Comparison of ENCODE assay signal across 27 mouse cellular contexts in genomic region chr1:151297025-151297424, GRCm38 (mm10). TPM values are rescaled to one million over a fixed set of nuclear protein-coding genes. Genes with fewer than 3 reads are reported as not detected.
DNase-seq lines count a peak whose midpoint lies in the region; ATAC-seq and TF ChIP-seq lines count a peak whose summit lies in the region.
"Had no signal": no experiment of that assay in that cellular context is flagged by ENCODE, and none has a peak within 500 bp of the region (broad histone marks: within the 10 kb centered on the region; RNA-seq: fewer than 3 reads in every experiment).

No protein-coding gene starts in this region.

- 61% methylated on average over 6 of the region's 6 CpGs for WGBS in stomach, embryonic 16.5 days
- 65% methylated on average over 6 of the region's 6 CpGs for WGBS in stomach, postnatal 0 days
- WGBS in intestine, embryonic 16.5 days = 61% methylated on average over 6 of the region's 6 CpGs
- WGBS in small intestine, adult 2 months = 22% methylated on average over 6 of the region's 6 CpGs

- no peaks in the 10 kb centered on the region for H3K27me3 ChIP-seq in stomach, embryonic 16.5 days (ENCODE audit: control insufficient read depth, insufficient read depth, low read length)
- H3K27me3 ChIP-seq in stomach, postnatal 0 days (ENCODE audit: control insufficient read depth, insufficient read depth, low read length) = no peaks in the 10 kb centered on the region
- H3K27me3 ChIP-seq in intestine, embryonic 16.5 days (replicated peaks; ENCODE audit: control insufficient read depth, insufficient read depth, low read length) = no peaks in the 10 kb centered on the region
- H3K27me3 ChIP-seq in small intestine, adult 2 months (ENCODE audit: control insufficient read depth, insufficient read depth, low read length) = no peaks in the 10 kb centered on the region
- H3K27me3 ChIP-seq: CH12.LX; embryonic facial prominence, embryonic 13.5 days; embryonic facial prominence, embryonic 15.5 days; forebrain, embryonic 13.5 days; forebrain, embryonic 15.5 days; Patski had no signal

- no peak overlapping the region for H3K4me3 ChIP-seq in stomach, embryonic 16.5 days (replicated peaks; ENCODE audit: low read length)
- H3K4me3 ChIP-seq in stomach, postnatal 0 days (ENCODE audit: low read depth, low read length) = no peak overlapping the region
- H3K4me3 ChIP-seq in intestine, embryonic 16.5 days (ENCODE audit: low read length) = no peak overlapping the region
- H3K4me3 ChIP-seq in small intestine, adult 2 months (ENCODE audit: low read depth, low read length) = no peak overlapping the region
- H3K4me3 ChIP-seq: embryonic facial prominence, embryonic 13.5 days; embryonic facial prominence, embryonic 15.5 days; erythroblast, embryonic 14.5 days; forebrain, embryonic 13.5 days; forebrain, embryonic 15.5 days had no signal

- TF ChIP-seq CTCF in stomach, postnatal 0 days (IDR thresholded peaks at IDR 0.05; ENCODE audit: low read depth) = no peak
- TF ChIP-seq CTCF in small intestine, adult 2 months (IDR thresholded peaks at IDR 0.05; ENCODE audit: extremely low read depth, insufficient read length, insufficient replicate concordance, low read depth, low read length) = no peak

- H3K36me3 ChIP-seq in stomach, embryonic 16.5 days (ENCODE audit: control insufficient read depth, insufficient read depth, low read length) = no peaks in the 10 kb centered on the region
- no peaks in the 10 kb centered on the region for H3K36me3 ChIP-seq in stomach, postnatal 0 days (ENCODE audit: control insufficient read depth, insufficient read depth, low read length)
- no peaks in the 10 kb centered on the region for H3K36me3 ChIP-seq in intestine, embryonic 16.5 days (ENCODE audit: control insufficient read depth, insufficient read depth, low read length)
- no peaks in the 10 kb centered on the region for H3K36me3 ChIP-seq in small intestine, adult 2 months (ENCODE audit: control insufficient read depth, insufficient read depth, low read length)
- H3K36me3 ChIP-seq: embryonic facial prominence, embryonic 13.5 days; embryonic facial prominence, embryonic 15.5 days; forebrain, embryonic 15.5 days; G1E had no signal

- no peaks in the 10 kb centered on the region for H3K9me3 ChIP-seq in stomach, embryonic 16.5 days (replicated peaks; ENCODE audit: control insufficient read depth, low read length)
- H3K9me3 ChIP-seq in stomach, postnatal 0 days (ENCODE audit: control insufficient read depth, low read length) = no peaks in the 10 kb centered on the region
- H3K9me3 ChIP-seq in intestine, embryonic 16.5 days (ENCODE audit: control insufficient read depth, low read length) = no peaks in the 10 kb centered on the region
- H3K9me3 ChIP-seq: embryonic facial prominence, embryonic 13.5 days; embryonic facial prominence, embryonic 15.5 days; forebrain, embryonic 13.5 days; forebrain, embryonic 15.5 days; G1E had no signal

- no peaks in the 10 kb centered on the region for H3K4me1 ChIP-seq in stomach, embryonic 16.5 days (ENCODE audit: control insufficient read depth, insufficient read depth, low read length)
- H3K4me1 ChIP-seq in stomach, postnatal 0 days (replicated peaks; ENCODE audit: control insufficient read depth, insufficient read depth) = no peaks in the 10 kb centered on the region
- 0 out of 2 replicates have a peak, but pooled peaks cover 2% of the 10 kb centered on the region for H3K4me1 ChIP-seq in intestine, embryonic 16.5 days (ENCODE audit: control insufficient read depth, insufficient read depth, low read length)
- H3K4me1 ChIP-seq in small intestine, adult 2 months (ENCODE audit: control insufficient read depth, insufficient read depth, insufficient read length, low read length) = peaks cover 16% of the 10 kb centered on the region
- H3K4me1 ChIP-seq: embryonic facial prominence, embryonic 13.5 days; embryonic facial prominence, embryonic 15.5 days; forebrain, embryonic 13.5 days; forebrain, embryonic 15.5 days had no signal

- H3K9ac ChIP-seq in stomach, embryonic 16.5 days (ENCODE audit: low read length) = no peak overlapping the region
- no peak overlapping the region for H3K9ac ChIP-seq in stomach, postnatal 0 days (ENCODE audit: low read length)
- no peak overlapping the region for H3K9ac ChIP-seq in intestine, embryonic 16.5 days (ENCODE audit: low read depth, low read length)
- H3K9ac ChIP-seq: embryonic facial prominence, embryonic 13.5 days; embryonic facial prominence, embryonic 15.5 days; forebrain, embryonic 13.5 days; forebrain, embryonic 15.5 days; forebrain, postnatal 0 days had no signal

- no peak; the same call in 1 of the 2 replicates for ATAC-seq in stomach, embryonic 16.5 days (ENCODE audit: insufficient read depth, low FRiP score)
- no peak for ATAC-seq in stomach, postnatal 0 days (ENCODE audit: low FRiP score, low TSS enrichment)
- ATAC-seq in intestine, embryonic 16.5 days = peak; percentile 68
- ATAC-seq: activated CD4-positive, CD25-positive, alpha-beta regulatory T cell, adult 4 months; CD4-positive, CD25-positive, alpha-beta regulatory T cell, adult 4 months; forebrain, embryonic 13.5 days; forebrain, embryonic 15.5 days; forebrain, postnatal 0 days; Patski had no signal

- H3K4me2 ChIP-seq in stomach, embryonic 16.5 days (ENCODE audit: low read depth, low read length) = no peak overlapping the region
- H3K4me2 ChIP-seq in stomach, postnatal 0 days (replicated peaks; ENCODE audit: low read depth) = no peak overlapping the region
- H3K4me2 ChIP-seq in intestine, embryonic 16.5 days (ENCODE audit: low read depth, low read length) = no peak overlapping the region
- H3K4me2 ChIP-seq: embryonic facial prominence, embryonic 13.5 days; embryonic facial prominence, embryonic 15.5 days; forebrain, embryonic 13.5 days; forebrain, embryonic 15.5 days had no signal

- TF ChIP-seq EP300 in stomach, postnatal 0 days (optimal IDR thresholded peaks at IDR 0.05) = no peak

- no peak for DNase-seq in stomach, postnatal 0 days (ENCODE audit: low spot score)
- DNase-seq in thymus, postnatal 4 days = no peak
- no peak for DNase-seq in liver
- DNase-seq: adrenal gland, adult 8-10 months; adrenal gland, postnatal 14 days; adrenal gland, postnatal 36 days; B cell, adult 2 months; cerebellum, adult 11-12 months; cerebellum, adult 2 months; cerebellum, adult 9-10 months; cerebellum, postnatal 10 days; cerebellum, postnatal 25 days; embryo, embryonic 11 days; forebrain, postnatal 0 days had no signal

- 0 out of 2 replicates have a peak overlapping the region, but pooled peaks have one; percentile 14 for H3K27ac ChIP-seq in stomach, embryonic 16.5 days (ENCODE audit: low read length)
- no peak overlapping the region for H3K27ac ChIP-seq in stomach, postnatal 0 days (replicated peaks)
- peak overlapping the region; percentile 81 for H3K27ac ChIP-seq in intestine, embryonic 16.5 days (ENCODE audit: low read length)
- H3K27ac ChIP-seq in small intestine, adult 2 months (ENCODE audit: insufficient read depth, low read depth, low read length) = peak overlapping the region; percentile 84
- H3K27ac ChIP-seq: embryonic facial prominence, embryonic 13.5 days; embryonic facial prominence, embryonic 15.5 days; forebrain, embryonic 13.5 days; forebrain, embryonic 15.5 days had no signal

- no peak for TF ChIP-seq POLR2A in small intestine, adult 2 months (IDR thresholded peaks at IDR 0.05; ENCODE audit: low read depth, low read length)

RNA-seq across cellular contexts. Expression of gene Ivns1abp, which starts 47.3 kb away (rescaled TPM):
- polyA plus RNA-seq in stomach, embryonic 16.5 days (2015; fragmentation: Nextera tagmentation; extraction: Ambion mirVana) = 215 and 222 TPM in 2 replicates
- 92.8 and 97.5 TPM in 2 replicates for polyA plus RNA-seq in stomach, postnatal 0 days (2015; fragmentation: Nextera tagmentation; extraction: Ambion mirVana)
- 331 and 345 TPM in 2 replicates for polyA plus RNA-seq in intestine, embryonic 16.5 days (2015; fragmentation: Nextera tagmentation; extraction: Ambion mirVana)
- 14.1 and 37.6 TPM in 2 replicates for polyA plus RNA-seq in small intestine, adult 2 months (2012; rRNA removed)
